Mouse (Mus musculus) bone marrow macrophage, adult 2 months (primary cell): ENCODE measurements around the gene Atad3a. TPM values are rescaled to one million over a fixed set of nuclear protein-coding genes. Genes with fewer than 3 reads are reported as not detected.
"Not testable (repeated sequence)": the region's sequence is repeated elsewhere in the genome, so short reads cannot be mapped to it uniquely, and the experiment has no call there.

Experiments
- H3K27ac ChIP-seq: 2 replicates; pipeline ENCODE4 v1.5.1; 2012; ENCODE audit warnings: low read depth, low read length; ENCODE audit not compliant: insufficient read depth
- H3K4me1 ChIP-seq: 2 replicates; pipeline ENCODE4 v1.6.1; 2012; ENCODE audit warnings: low read length; ENCODE audit not compliant: control insufficient read depth, insufficient read depth
- H3K4me3 ChIP-seq: 2 replicates; pipeline ENCODE4 v1.5.1; 2012; ENCODE audit warnings: mild to moderate bottlenecking, low read length, moderate library complexity; ENCODE audit not compliant: insufficient read depth
- CTCF ChIP-seq: IDR thresholded peaks from 2 replicates; pipeline ENCODE4 v1.5.1; 2012; ENCODE audit warnings: low read depth, mild to moderate bottlenecking, low read length, moderate library complexity
- POLR2A ChIP-seq: IDR thresholded peaks from 2 replicates; pipeline ENCODE4 v1.6.1; 2012; ENCODE audit warnings: mild to moderate bottlenecking, low read depth, low read length, borderline replicate concordance
- polyA plus RNA-seq: library from polyadenylated mRNA; stranded (reverse); fragments of >200 nt; gene quantifications from 2 replicates; pipeline ENCODE4 v1.2.4, GENCODE M21; 2012; ENCODE audit not compliant: missing spikeins, insufficient read depth, insufficient read length

The Atad3a gene
- 13.6 and 19.1 TPM in 2 replicates for polyA plus RNA-seq

- H3K4me3 ChIP-seq: peak within 1 kb of the TSS; percentile 78
- TF ChIP-seq POLR2A (no peak), CTCF (no peak)
- H3K27ac ChIP-seq: peak within 1 kb of the TSS; percentile 38
- peaks cover 15% of the 10 kb centered on the region for H3K4me1 ChIP-seq
These were observed at the start of gene Atad3a for GRCm38 (mm10) chr4:155760613-155761355. Gene Atad3a (minus strand): TSS chr4:155761093.

- Histone ChIP-seq H3K4me1 (peaks cover 16% of the 10 kb centered on the region), H3K27ac (no peak overlapping the region), H3K4me3 (no peak overlapping the region)
- TF ChIP-seq CTCF: no peak
- TF ChIP-seq POLR2A: no peak
These were observed 46.9 kb upstream of the Atad3a start for GRCm38 (mm10) chr4:155807841-155808240.

GRCm38 (mm10) chr4:155803340-155804041, 42.6 kb upstream of the Atad3a start:
- no peak for TF ChIP-seq POLR2A
- H3K4me1 ChIP-seq: peaks cover 9% of the 10 kb centered on the region
- peak overlapping the region; percentile 88 for H3K4me3 ChIP-seq
- H3K27ac ChIP-seq: peak overlapping the region; percentile 56

- peaks cover 9% of the 10 kb centered on the region for H3K4me1 ChIP-seq
- TF ChIP-seq POLR2A (no peak), CTCF (no peak)
- H3K27ac ChIP-seq: peak within 1 kb of the TSS; percentile 56
- H3K4me3 ChIP-seq: peak within 1 kb of the TSS; percentile 88
These were observed 41.9 kb upstream of the Atad3a start, which contains the start of gene Mrpl20 for GRCm38 (mm10) chr4:155802741-155803339. Gene Mrpl20 (plus strand): TSS chr4:155802878.

GRCm38 (mm10) chr4:155802075-155802474, 41.2 kb upstream of the Atad3a start:
- no peak overlapping the region for H3K4me3 ChIP-seq
- no peak overlapping the region for H3K27ac ChIP-seq
- TF ChIP-seq CTCF (no peak), POLR2A (no peak)
- H3K4me1 ChIP-seq: peaks cover 9% of the 10 kb centered on the region

- TF ChIP-seq CTCF: no peak
- no peak for TF ChIP-seq POLR2A
- Histone ChIP-seq H3K4me1 (no peaks in the 10 kb centered on the region), H3K27ac (no peak overlapping the region), H3K4me3 (no peak overlapping the region)
These were observed 32.8 kb upstream of the Atad3a start for GRCm38 (mm10) chr4:155793730-155794129.

- TF ChIP-seq CTCF (no peak), POLR2A (no peak)
- H3K4me1 ChIP-seq: no peaks in the 10 kb centered on the region
- no peak overlapping the region for H3K4me3 ChIP-seq
- H3K27ac ChIP-seq: no peak overlapping the region
These were observed 30.5 kb upstream of the Atad3a start for GRCm38 (mm10) chr4:155791240-155791933.

GRCm38 (mm10) chr4:155790650-155791161, 29.8 kb upstream of the Atad3a start:
- no peak overlapping the region for H3K27ac ChIP-seq
- no peaks in the 10 kb centered on the region for H3K4me1 ChIP-seq
- no peak overlapping the region for H3K4me3 ChIP-seq
- TF ChIP-seq POLR2A (no peak), CTCF (no peak)

- no peaks in the 10 kb centered on the region for H3K4me1 ChIP-seq
- TF ChIP-seq POLR2A (no peak), CTCF (no peak)
These were observed 29.2 kb upstream of the Atad3a start, which contains the start of gene Ankrd65 for GRCm38 (mm10) chr4:155790021-155790489. Gene Ankrd65 (plus strand): TSS chr4:155790439.

GRCm38 (mm10) chr4:155788833-155789232, 27.9 kb upstream of the Atad3a start:
- not testable (repeated sequence) for H3K4me3 ChIP-seq, H3K27ac ChIP-seq, H3K4me1 ChIP-seq

More at GRCm38 (mm10) chr4:155790021-155790489, 29.2 kb upstream of the Atad3a start, which contains the start of gene Ankrd65:
- Histone ChIP-seq H3K27ac (no peak within 1 kb of the TSS), H3K4me3 (no peak within 1 kb of the TSS)
